Mouse (Mus musculus) midbrain, embryonic 14.5 days (tissue): ENCODE data around the gene Nedd9. TPM values are rescaled to one million over a fixed set of nuclear protein-coding genes. Genes with fewer than 3 reads are reported as not detected.

Source experiments
- ATAC-seq: fragments of 200-750 bp; cut with Nextera tagmentation; 2 replicates; pipeline ENCODE4 v1.8.0; 2017; ENCODE audit warnings: moderate number of reproducible peaks, moderate library complexity; ENCODE audit not compliant: low FRiP score, low TSS enrichment
- DNase-seq: peaks from one replicate; pipeline ENCODE4 v3.0.0-alpha.2; 2015
- H3K27ac ChIP-seq: fragments of 300-500 bp; sonication (generic); replicated peaks from 2 replicates; pipeline ENCODE4 v1.5.1; 2014; ENCODE audit warnings: mild to moderate bottlenecking, low read depth, low read length, moderate library complexity
- H3K27me3 ChIP-seq: fragments of 300-500 bp; sonication (generic); 2 replicates; pipeline ENCODE4 v1.6.1; 2014; ENCODE audit warnings: low read length, control low read depth, mixed read lengths; ENCODE audit not compliant: control insufficient read depth, insufficient read depth
- H3K36me3 ChIP-seq: fragments of 300-500 bp; sonication (generic); 2 replicates; pipeline ENCODE4 v1.6.1; 2014; ENCODE audit warnings: low read length, control low read depth; ENCODE audit not compliant: control insufficient read depth, insufficient read depth
- H3K4me1 ChIP-seq: fragments of 300-500 bp; sonication (generic); 2 replicates; pipeline ENCODE4 v1.6.1; 2014; ENCODE audit warnings: mild to moderate bottlenecking, antibody characterized with exemption, low read length, control low read depth; ENCODE audit not compliant: control insufficient read depth, insufficient read depth
- H3K4me2 ChIP-seq: fragments of 300-500 bp; sonication (generic); 2 replicates; pipeline ENCODE4 v1.6.1; 2014; ENCODE audit warnings: mild to moderate bottlenecking, low read length, moderate library complexity
- H3K4me3 ChIP-seq: fragments of 300-500 bp; sonication (generic); replicated peaks from 2 replicates; pipeline ENCODE4 v1.5.1; 2014; ENCODE audit warnings: low read depth, low read length
- H3K9ac ChIP-seq: fragments of 300-500 bp; sonication (generic); replicated peaks from 2 replicates; pipeline ENCODE4 v1.6.1; 2014; ENCODE audit warnings: mild to moderate bottlenecking, low read length, moderate library complexity
- H3K9me3 ChIP-seq: fragments of 300-500 bp; sonication (generic); 2 replicates; pipeline ENCODE4 v1.6.1; 2016; ENCODE audit warnings: low read length, control low read depth, mixed read lengths; ENCODE audit not compliant: control insufficient read depth
- WGBS: fragments of 180-500 bp; shearing (Covaris S2); extraction: QIAGEN DNeasy Blood & Tissue Kit; methylation state at CpG from one replicate; pipeline ENCODE4 v1.1.7; 2014; 5-methylcytosine and 5-hydroxymethylcytosine counted together
- polyA plus RNA-seq: library from polyadenylated mRNA; unstranded; fragments of >200 nt; fragmentation: Nextera tagmentation; extraction: Ambion mirVana; gene quantifications from 2 replicates; pipeline ENCODE4 v1.2.1, GENCODE M21; 2014

Gene Nedd9
- polyA plus RNA-seq, 1 experiment from 2014 or later = 16.3 TPM

GRCm38 (mm10) chr13:41466191-41466590 is 21.0 kb downstream of the Nedd9 start:
- DNase-seq = no peak
- Histone ChIP-seq H3K27me3 (no peaks in the 10 kb centered on the region), H3K9me3 (no peaks in the 10 kb centered on the region), H3K4me1 (no peaks in the 10 kb centered on the region), H3K36me3 (no peaks in the 10 kb centered on the region), H3K9ac (no peak overlapping the region), H3K27ac (no peak overlapping the region), H3K4me3 (no peak overlapping the region), H3K4me2 (no peak overlapping the region)
- ATAC-seq = no peak
- 98% methylated on average over 1 of the region's 1 CpGs for WGBS

- Histone ChIP-seq H3K4me1 (0 out of 2 replicates have a peak, but pooled peaks cover 3% of the 10 kb centered on the region), H3K9me3 (no peaks in the 10 kb centered on the region), H3K27ac (no peak overlapping the region), H3K4me3 (no peak overlapping the region), H3K27me3 (no peaks in the 10 kb centered on the region), H3K4me2 (no peak overlapping the region), H3K9ac (no peak overlapping the region), H3K36me3 (no peaks in the 10 kb centered on the region)
- 78% methylated on average over 3 of the region's 3 CpGs for WGBS
- DNase-seq = no peak
- no peak for ATAC-seq
Observed at GRCm38 (mm10) chr13:41461418-41461817, 25.7 kb downstream of the Nedd9 start.

DNA sequence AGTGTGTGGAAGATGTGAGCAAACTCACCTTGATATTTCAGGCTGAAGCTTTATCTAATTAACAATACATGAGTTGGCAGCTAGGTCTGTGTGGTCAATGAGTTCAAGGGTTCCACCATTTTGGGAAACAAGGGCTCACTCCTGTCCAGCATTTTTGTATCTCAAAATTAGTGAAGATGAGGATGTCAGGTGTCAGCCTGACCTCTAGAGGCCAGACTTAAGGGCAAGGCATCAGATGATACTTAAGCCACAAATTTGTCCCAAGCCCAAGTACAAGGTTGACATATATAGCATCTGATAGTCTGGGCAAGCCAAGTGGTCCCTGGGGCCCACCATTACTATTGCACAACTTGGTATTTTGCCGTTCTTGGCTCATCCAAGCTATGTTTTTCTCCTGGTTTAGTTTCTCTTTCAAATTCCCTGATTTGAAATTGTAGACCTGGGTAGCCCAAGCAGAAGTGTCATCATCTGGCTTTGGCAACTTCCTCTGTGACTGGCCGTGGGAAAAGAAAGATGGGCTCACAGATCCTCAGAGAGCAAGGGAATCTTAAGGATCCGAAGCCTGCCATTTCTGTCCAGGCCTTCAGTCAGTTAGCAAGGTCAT is 27.4 kb downstream of the Nedd9 start:
- Histone ChIP-seq H3K4me2 (no peak overlapping the region), H3K27ac (no peak overlapping the region), H3K4me1 (0 out of 2 replicates have a peak, but pooled peaks cover 3% of the 10 kb centered on the region), H3K36me3 (no peaks in the 10 kb centered on the region), H3K9ac (no peak overlapping the region), H3K9me3 (no peaks in the 10 kb centered on the region), H3K27me3 (no peaks in the 10 kb centered on the region), H3K4me3 (no peak overlapping the region)
- WGBS = 93% methylated on average over 3 of the region's 3 CpGs
- ATAC-seq = no peak
- DNase-seq = no peak

GRCm38 (mm10) chr13:41458709-41459108 is 28.5 kb downstream of the Nedd9 start:
- WGBS = 56% methylated on average over 2 of the region's 2 CpGs
- H3K9ac ChIP-seq = no peak overlapping the region
- no peaks in the 10 kb centered on the region for H3K27me3 ChIP-seq
- H3K9me3 ChIP-seq = no peaks in the 10 kb centered on the region
- no peak overlapping the region for H3K4me3 ChIP-seq
- H3K4me1 ChIP-seq = 0 out of 2 replicates have a peak, but pooled peaks cover 3% of the 10 kb centered on the region
- DNase-seq (no peak), ATAC-seq (no peak)
- H3K4me2 ChIP-seq = no peak overlapping the region
- H3K36me3 ChIP-seq = no peaks in the 10 kb centered on the region
- no peak overlapping the region for H3K27ac ChIP-seq

DNA sequence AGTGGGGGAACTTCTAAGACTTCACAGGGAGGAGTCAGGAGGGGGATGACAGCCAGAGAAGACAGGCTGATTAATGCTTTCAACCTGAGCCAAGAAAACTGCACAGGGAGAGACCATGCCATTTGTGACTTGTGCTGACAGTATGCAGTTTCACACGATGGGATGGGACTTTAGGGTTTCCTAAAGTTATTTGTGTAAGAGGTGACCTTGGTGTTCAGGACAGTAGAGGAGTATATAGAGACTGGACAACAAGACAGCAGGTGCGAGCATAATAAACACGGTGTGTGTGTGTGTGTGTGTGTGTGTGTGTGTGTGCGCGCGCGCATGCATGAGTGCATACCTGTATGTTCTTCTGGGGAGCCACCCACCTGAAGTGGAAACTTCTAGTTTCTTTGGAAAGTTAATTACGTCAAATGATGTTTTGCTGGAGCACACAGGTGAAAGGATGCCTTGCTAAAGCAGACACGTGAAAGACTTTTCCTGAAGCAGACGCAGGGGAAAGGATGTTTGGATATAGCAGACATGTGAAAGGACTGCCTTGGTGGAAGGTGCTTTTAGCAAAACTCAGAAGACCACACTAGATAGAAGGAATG is 29.3 kb downstream of the Nedd9 start:
- H3K9ac ChIP-seq = no peak overlapping the region
- no peaks in the 10 kb centered on the region for H3K9me3 ChIP-seq
- H3K36me3 ChIP-seq = no peaks in the 10 kb centered on the region
- no peak for DNase-seq
- 0 out of 2 replicates have a peak, but pooled peaks cover 3% of the 10 kb centered on the region for H3K4me1 ChIP-seq
- H3K4me2 ChIP-seq = no peak overlapping the region
- no peak overlapping the region for H3K27ac ChIP-seq
- H3K27me3 ChIP-seq = no peaks in the 10 kb centered on the region
- WGBS = 92% methylated on average over 10 of the region's 10 CpGs
- no peak overlapping the region for H3K4me3 ChIP-seq
- no peak for ATAC-seq

GRCm38 (mm10) chr13:41457030-41457797 is 29.9 kb downstream of the Nedd9 start:
- ATAC-seq (no peak), DNase-seq (no peak)
- H3K9me3 ChIP-seq = no peaks in the 10 kb centered on the region
- no peaks in the 10 kb centered on the region for H3K36me3 ChIP-seq
- H3K27ac ChIP-seq = no peak overlapping the region
- no peaks in the 10 kb centered on the region for H3K27me3 ChIP-seq
- no peak overlapping the region for H3K4me2 ChIP-seq
- 0 out of 2 replicates have a peak, but pooled peaks cover 3% of the 10 kb centered on the region for H3K4me1 ChIP-seq
- no peak overlapping the region for H3K4me3 ChIP-seq
- H3K9ac ChIP-seq = no peak overlapping the region
- WGBS = 73% methylated on average over 7 of the region's 7 CpGs

DNA sequence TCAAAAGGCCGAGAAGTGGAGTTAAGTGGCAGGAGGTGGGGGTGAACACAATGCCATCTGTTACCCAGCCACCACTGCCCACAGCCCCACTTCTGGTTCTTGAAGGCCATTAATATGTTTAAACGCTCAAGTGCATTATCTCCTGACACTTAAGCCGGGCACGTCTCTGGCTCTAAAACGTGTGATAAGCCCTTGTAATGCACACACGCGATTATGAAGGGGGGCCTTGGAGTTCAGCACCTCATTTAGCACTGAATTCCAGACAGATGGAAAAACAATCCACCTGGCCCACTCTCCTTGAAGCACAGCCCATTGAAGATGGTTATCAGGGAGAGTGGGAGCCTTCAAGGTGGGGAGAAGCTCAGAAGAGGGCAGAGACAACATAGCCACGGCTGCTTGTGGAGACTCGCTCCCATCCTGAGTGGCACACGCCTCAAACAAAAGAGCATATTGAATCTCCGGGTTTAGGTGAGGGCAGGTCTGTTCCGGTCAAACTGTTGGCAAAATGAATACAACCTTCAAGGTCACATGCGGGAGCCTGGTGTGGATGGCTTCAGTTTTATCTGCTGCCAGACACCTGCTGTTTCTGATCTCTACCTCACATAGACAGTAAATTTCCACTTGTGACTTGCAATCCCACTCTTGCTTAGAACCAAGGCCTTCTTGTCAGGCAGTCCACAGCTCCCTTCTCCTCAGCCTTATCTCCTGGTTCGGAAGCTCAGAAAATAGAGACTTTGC is 30.7 kb downstream of the Nedd9 start:
- no peak for DNase-seq

More for the DNA sequence above, 30.7 kb downstream of the Nedd9 start:
- no peak overlapping the region for H3K9ac ChIP-seq
- no peak for ATAC-seq
- H3K4me2 ChIP-seq = no peak overlapping the region
- H3K36me3 ChIP-seq = no peaks in the 10 kb centered on the region
- 82% methylated on average over 14 of the region's 14 CpGs for WGBS
- no peaks in the 10 kb centered on the region for H3K27me3 ChIP-seq
- no peaks in the 10 kb centered on the region for H3K9me3 ChIP-seq
- H3K4me3 ChIP-seq = no peak overlapping the region
- 0 out of 2 replicates have a peak, but pooled peaks cover 3% of the 10 kb centered on the region for H3K4me1 ChIP-seq
- no peak overlapping the region for H3K27ac ChIP-seq
